Mouse (Mus musculus) gastrocnemius, adult 8-10 months (tissue): Measurements from ENCODE around the gene Ppif. TPM values are rescaled to one million over a fixed set of nuclear protein-coding genes. Genes with fewer than 3 reads are reported as not detected.

Source experiments
- DNase-seq, 2 experiments: peaks; one replicate each; pipeline ENCODE4 v3.0.0; 2022; ENCODE audit warnings: low spot score in 2 of 2
- total RNA-seq, 4 experiments: library from RNA; stranded (reverse); gene quantifications; 2 replicates each; pipeline ENCODE4 v1.2.4; 2022

The Ppif gene
- total RNA-seq, 4 experiments from 2014 or later: 22.9 to 29.3 (median 28.8) TPM

DNA sequence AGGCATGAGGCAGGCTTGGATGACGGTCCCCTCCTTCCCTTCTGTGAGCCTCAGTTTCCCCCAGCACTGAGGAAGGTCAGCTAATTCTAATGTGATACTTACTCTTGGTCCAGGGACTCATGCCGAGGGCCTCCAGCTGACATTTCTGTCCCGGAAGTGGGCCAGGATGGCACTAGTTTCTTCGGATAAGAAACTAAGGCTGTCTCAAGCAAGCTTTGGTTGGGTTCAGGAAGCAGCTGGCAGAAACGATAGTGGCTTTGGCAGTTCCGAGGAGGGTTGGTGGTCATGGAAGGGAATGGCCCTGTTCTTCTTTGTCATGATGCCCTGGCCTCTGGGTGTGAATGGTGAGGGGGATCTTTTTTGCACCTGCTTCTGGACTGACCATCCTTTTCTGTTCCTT, 1.1 kb downstream of the Ppif start:
- no peak for DNase-seq

- DNase-seq: no peak
Measured at GRCm38 (mm10) chr14:25696356-25696755, 2.4 kb downstream of the Ppif start.

DNA sequence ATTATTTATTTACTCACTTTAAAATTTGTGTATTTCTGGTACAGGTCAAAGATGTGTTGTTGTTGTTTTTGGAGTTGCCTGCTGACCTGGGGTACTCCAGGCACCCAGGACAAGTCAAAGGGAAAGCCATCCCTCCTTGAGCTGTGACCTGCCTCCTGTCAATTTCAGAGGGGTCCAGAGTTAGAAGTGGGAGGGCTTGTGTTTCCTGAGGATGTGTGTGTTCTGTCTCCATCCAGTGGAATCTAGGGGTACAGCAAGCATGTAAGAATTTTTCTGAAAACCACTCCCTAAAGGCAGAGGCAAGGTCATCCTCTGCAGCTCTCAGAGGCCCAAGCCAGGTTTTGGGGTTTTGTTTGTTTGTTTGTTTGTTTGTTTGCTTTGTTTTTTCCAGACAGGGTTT, 8.0 kb downstream of the Ppif start:
- DNase-seq: no peak

GRCm38 (mm10) chr14:25707691-25708181, 13.8 kb downstream of the Ppif start:
- peak; percentile 48 to 49 for DNase-seq

GRCm38 (mm10) chr14:25708451-25708850, 14.5 kb downstream of the Ppif start:
- DNase-seq: peak; percentile 72 to 77

DNA sequence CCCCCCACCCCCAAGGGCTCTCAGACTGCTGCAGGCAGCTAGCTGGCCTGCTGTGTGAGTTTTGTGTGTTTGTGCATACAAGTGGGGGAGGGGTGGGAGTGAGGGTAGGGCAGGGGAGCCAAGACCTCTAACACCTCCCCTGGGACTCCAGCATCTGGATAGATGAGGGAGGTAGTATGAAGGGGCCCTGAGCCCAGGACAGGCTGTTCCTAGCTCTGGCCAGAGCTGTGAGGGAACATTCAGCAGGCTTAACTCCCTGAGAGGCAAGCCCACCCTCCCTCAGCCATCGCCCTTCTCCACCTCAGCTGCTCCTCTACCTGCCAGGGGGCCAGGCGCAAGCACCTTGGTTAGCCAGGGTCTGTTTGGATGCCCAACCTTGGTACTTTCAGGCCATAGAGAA, 15.0 kb downstream of the Ppif start:
- peak; percentile 36 to 40 for DNase-seq

- peak in 1 of 2 experiments; percentile 41 for DNase-seq
Measured at GRCm38 (mm10) chr14:25710073-25710472, 16.1 kb downstream of the Ppif start.

GRCm38 (mm10) chr14:25710681-25711080, 16.7 kb downstream of the Ppif start:
- DNase-seq: no peak

GRCm38 (mm10) chr14:25711177-25711576, 17.2 kb downstream of the Ppif start:
- DNase-seq: no peak

DNA sequence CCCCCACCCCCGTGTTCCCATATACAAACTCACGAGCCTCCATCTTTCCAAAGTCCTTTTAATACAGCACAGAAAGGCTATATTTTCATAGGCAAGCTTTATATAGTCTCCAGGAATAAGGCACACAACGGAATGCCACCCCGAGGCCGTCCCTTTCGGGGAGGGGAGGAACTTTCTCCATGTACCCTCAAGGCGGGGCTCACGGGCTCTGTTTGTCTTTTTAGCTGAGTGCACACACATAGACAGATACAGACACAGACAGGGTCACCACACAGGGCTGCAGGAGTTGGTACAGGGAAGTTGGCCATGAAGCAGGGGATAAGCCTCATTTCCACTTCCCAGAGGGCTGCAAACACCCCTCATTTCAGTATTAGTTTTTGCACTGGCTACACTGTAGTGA, 17.6 kb downstream of the Ppif start:
- DNase-seq: no peak

DNA sequence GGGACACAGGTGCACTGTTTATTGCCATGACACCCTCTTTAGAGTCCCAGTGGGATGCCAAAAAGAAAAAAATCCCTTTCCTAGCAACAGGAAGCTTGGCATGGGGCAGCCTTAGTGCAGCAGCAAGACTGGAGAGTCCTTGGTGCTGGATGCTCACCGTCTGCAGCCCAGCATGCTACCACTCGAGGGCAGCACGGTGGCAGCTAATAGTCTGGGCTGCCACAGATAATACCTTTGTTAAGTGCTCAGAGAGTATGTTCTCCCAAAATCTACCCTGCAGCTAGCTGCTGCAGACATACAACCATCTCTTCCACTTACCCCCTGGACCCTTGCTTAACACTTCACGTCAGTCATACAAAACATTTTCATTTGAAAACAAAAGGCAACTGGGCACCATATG, 19.5 kb downstream of the Ppif start:
- no peak for DNase-seq

DNA sequence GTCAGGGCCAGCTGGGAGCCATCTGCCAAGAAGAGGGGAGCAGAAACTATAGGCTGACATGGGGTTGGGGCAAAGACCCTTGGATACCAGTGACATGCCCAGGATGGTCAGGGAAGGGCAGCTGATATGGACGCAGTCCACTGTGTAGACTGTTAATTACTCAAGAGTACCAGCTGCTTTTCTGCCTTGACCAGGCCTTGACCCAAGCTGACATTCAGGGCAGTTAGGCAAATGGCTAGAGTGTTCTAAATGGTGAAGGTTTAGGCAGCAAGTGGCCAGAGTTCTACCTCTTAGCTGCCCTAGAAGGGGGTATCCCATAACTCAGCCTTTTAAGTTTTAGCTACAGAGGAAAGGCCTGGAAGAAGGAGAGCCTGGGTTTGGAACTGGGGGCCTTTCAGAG, 22.6 kb downstream of the Ppif start:
- no peak for DNase-seq

DNA sequence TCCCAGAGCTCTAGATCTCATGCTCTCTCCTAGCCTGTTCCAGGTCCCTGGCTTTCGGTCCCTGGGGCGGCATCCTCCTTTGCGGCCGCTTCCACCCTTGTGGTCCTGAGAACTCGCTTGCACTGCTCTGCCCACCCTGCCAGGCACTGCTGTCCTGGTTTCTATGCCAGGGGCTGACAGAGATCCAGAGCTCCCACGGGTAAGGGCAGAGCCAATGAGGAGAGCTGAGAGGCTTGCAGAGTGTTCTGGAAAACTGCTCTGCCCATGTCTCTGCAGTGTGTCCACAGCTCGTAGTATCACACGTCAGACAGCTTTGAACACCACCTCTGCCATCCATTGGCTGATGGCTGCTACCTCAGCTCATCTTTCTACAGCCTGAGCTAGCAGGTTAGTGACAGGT, 23.8 kb downstream of the Ppif start:
- no peak for DNase-seq

GRCm38 (mm10) chr14:25718471-25718870, 24.5 kb downstream of the Ppif start:
- DNase-seq: no peak

DNA sequence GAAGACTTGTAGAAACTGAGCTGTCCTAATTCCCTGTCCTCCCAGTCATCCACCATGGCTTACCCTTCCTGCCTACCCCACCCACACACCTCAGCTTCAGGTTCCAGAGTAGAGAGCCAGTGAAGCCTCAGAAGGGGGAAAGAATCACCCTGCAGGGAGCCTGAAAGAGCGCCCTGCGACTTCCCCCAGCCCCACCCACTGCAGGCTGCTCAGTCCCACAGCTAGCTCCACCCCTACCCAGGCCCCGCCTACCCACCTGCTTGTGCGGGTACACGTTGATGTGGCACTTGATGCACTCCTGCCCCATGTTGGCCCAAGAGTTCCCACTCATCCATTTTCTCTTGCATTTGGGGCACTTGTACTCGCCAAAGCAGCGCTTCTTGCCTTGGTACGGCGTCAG, 25.4 kb downstream of the Ppif start:
- DNase-seq: no peak

DNA sequence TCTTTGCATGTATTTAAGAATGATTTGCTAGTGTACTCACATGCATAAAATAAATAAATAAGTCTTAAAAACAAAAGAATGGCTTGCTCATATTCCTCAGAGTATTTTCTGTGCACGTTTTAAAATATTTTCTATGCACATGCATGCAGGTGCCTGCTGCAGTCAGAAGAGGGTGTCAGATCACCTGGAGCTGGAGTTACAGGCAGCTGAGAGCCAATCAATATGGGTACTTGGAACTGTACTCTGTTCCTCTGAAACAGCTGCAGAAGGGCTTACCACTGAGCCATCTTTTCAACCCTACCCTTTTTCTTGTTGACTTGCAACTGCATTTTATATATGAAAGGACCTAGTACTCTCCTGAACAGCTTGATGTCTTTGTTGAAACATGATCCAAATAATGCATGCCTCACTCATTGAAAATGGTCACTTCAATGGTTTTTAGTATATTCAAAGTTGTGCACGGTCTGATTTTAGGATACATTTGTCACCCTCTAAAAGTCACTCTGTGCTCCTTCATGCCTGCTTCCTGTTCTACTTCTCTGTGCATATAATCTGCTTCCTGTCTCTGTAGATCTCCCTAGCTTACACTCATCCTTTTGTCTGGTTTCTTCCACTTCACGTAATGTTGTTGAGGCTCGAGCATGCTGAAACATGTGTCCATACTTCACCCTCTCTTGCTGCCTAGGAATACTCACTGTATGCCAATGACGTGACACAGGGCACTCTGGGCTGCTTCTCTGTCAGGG, 27.2 kb downstream of the Ppif start:
- no peak for DNase-seq

DNA sequence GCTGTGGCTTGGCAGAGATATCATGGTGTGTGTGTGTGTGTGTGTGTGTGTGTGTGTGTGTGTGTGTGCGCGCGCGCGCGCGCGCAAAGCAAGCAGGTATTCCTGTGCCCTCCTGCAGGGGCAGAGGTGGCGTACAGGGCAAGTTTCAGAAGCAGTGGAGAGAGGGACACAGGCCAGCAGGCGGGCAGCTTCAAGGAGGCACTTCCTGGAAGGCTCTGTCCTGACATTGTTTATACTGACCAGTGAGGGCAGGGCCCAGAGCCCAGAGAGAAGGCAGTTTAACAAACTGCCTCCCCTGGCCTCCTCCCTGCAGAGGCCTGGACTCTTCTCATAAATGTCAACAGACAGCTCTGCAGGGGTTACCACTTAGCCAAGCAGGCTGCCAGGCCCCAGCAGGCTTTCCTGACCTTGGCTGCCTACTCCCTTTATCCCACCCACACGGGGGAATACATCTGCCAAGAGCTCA, 31.1 kb downstream of the Ppif start:
- DNase-seq: peak in 1 of 2 experiments; percentile 31

GRCm38 (mm10) chr14:25725690-25726089, 31.7 kb downstream of the Ppif start:
- DNase-seq: no peak

DNA sequence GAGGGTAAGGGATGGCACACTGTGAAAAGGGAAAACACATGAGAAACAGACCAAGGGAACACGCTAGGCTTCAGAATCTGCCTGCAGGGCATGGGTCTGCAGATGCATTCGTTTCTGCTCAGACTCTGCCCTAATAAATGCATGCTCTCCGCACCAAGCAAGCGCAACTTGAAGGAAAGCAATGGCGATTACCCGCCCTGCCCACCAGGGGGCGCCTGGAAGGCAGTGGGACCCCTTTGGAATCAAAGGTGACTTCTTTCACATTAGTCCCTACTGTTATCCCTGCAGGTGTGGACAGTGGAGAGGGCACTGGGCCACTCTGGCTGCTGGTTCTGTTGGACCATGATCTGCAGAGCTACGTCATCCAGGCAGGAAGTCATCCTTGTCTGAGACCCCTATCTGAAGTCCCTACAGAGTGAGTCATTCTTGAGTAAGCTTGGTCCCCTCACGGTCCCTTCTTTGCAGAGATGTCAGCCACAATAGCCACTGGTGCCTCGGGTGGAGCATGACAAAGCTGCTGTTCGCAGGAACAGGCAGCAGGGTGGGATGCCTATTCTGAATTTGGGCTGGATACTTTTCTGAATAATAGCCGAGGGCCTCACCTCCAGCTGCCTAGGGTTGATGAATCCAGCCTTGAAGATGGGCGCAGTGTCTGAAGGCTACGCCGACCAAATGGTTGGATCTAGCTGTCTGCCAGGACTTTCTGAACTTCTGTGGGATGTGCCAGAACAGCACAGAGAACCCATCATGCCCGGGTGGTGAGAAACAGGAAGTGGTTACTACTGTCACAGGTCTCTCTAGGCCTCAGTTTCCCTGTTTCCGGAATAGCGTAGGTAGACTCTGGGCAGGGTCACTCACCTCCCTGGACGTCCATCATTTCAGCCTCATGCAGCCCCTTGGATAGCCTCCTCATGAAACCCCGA, 32.5 kb downstream of the Ppif start:
- DNase-seq: peak in 1 of 2 experiments; percentile 37

GRCm38 (mm10) chr14:25727149-25727510, 33.2 kb downstream of the Ppif start:
- peak in 1 of 2 experiments; percentile 57 for DNase-seq

GRCm38 (mm10) chr14:25734736-25735716, 41.1 kb downstream of the Ppif start:
- no peak for DNase-seq
